Mouse (Mus musculus): ENCODE results near the gene Ccnl1. TPM values are rescaled to one million over a fixed set of nuclear protein-coding genes. Genes with fewer than 3 reads are reported as not detected.
A peak's percentile ranks its signal among the peaks of the same experiment; 100 is the strongest.

Ccnl1 gene
- total RNA-seq, 1 experiment from 2014 or later: 451 TPM

DNA sequence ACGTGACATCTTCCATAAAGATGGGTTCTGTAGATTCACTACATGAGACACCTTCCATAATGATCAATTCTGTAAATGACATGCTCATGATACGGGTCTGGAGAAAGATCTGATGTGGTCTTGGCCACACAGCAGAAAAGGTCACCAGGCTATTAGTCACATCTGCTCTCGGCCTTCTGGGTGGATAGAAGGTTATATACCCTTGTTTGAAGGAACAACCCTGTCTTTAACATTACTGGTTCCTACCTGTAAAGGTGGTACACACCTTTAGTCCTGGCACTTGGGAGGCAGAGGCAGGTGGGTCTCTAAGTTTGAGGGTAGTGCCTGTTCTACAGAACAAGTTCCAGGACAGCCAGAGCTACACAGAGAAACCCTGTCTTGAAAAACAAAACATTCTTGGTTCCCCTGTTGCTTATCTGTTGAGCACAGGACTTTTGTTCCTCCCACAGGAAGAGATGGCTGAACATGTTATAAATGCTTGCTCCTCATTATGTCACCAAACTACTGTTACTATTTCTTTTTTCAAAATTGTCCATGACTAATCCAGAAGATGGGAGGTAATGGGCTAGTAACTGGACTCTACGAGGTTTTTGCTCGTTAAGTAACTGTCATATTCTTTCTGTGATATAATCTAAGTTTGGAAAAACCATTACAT lies 2.4 kb upstream of the Ccnl1 start:
- ATAC-seq (replicated peaks; ENCODE audit: low read depth, poor library complexity, severe bottlenecking): peak; percentile 23; the same call in 1 of the 2 replicates

DNA sequence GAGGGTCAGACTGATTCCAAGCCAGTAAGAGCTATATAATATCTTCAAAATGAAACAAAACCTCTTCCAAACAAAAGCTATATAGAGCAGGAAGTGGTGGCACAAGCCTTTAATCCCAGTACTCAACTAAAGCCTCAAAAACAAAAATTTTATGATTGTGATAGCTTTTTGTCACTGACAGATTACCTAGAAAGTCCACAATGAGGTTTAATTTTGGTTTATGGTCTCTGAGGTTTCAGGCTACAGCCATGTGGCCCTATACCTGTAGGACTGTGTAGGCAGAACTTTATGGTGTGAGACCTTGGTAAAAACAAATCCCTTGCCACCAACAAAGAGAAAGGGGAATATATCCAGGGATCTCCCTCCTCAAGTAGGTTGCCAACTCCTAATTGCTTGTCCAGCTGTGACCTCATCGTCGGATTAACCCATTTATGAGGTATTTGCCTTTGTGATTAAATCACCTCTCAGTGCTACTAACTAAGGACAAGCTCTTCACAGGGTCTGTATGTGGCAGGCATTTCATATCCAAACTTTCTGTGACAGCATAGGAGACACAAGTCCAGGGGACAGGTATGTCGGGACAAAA lies 1.5 kb upstream of the Ccnl1 start:
- no peak for ATAC-seq (replicated peaks; ENCODE audit: low read depth, poor library complexity, severe bottlenecking)

DNA sequence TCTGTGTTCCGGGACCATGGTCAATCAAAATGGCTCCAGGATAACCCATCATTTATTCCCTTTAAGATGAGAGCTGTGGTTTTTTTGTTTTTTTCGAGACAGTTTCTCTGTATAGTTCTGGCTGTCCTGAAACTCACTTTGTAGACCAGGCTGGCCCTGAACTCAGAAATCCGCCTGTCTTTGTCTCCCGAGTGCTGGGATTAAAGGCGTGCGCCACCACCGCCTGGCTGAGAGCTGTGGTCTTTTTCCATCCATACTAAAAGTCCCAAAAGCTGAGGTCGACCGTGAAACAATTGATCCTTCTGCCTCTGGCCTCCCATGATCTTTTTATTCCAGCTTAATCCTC lies 764 bp upstream of the Ccnl1 start:
- ATAC-seq (replicated peaks; ENCODE audit: low read depth, poor library complexity, severe bottlenecking): no peak

DNA sequence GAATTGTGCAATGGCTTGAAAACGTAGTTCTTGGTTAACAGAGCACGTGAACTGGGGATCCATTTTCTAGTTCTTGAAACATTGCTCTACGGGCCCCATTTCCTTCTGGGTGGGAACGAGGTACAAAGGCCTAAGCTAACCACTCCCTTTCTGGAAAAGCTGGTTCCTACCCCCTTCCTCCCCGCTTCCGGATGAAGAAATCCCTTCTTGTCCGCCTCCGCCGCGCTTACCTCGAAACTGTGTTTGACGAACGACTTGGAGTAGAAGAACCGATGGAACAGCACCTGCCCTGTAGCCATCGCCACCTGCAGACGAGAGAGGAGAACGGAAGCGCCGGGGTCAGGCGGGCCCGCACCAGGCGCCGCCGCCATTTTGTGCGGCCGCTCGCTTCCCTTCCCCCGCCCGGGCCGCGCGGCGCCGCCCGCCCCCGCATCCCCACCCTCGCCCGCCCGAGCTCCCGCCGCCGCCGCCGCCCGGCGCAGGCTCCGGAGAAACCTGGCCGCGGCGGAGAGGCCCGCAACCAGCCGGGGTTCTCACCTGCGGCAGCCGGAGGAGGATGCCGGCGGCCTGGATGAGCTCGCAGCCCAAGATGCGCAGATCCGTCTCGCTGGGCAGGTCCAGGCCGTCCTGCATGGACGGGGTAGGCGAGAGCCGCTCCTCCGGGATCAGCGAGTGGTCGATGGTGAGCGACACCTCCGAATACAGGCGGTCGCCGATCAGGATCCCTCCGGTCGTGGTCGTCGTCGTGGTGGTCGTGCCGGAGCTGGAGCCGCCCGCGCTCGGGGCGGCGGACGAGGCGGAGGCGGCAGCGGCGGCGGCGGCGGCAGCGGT lies 563 bp downstream of the Ccnl1 start:
- ATAC-seq (replicated peaks; ENCODE audit: low read depth, poor library complexity, severe bottlenecking): peak; percentile 24

DNA sequence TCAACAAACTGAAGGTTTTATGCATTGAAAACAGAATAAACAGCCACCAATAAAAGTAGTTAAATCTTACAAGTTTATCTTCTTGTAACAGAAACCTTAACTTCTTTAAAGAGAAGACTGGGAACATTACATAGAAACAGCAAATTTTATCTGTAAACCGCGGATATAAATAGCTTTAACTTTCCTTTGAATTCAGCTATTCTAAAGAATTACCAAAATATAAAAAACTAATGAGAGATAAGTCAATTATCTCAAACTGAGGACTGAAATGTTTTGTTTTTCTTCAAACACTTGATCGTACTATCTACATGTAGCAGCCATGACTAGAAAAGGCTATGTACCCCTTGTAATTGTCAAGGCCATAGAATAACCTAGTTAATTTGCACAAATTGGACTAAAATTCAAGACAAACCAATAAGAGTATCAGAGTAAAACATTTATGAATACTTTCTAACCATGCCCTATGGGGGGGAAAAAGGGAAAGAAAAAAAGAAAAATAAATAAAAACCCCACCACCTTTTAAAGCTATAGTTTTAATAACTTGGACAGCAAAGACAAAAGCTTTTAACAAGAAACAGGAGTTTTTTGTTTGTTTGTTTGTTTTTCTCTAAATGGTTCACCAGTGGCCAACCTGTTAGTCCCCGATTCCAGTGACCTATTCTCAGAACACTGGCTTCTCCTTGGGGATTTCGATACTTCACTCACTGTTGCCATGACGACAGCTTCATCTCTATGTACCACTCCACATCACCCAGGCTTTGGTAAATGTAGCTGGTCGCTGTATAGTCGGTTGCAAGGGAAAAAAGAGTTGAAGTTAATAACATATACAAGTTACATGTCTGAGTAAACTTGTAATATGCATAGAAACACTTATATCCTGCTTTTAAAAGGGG lies 3.3 kb downstream of the Ccnl1 start:
- ATAC-seq (replicated peaks; ENCODE audit: low read depth, poor library complexity, severe bottlenecking): no peak

DNA sequence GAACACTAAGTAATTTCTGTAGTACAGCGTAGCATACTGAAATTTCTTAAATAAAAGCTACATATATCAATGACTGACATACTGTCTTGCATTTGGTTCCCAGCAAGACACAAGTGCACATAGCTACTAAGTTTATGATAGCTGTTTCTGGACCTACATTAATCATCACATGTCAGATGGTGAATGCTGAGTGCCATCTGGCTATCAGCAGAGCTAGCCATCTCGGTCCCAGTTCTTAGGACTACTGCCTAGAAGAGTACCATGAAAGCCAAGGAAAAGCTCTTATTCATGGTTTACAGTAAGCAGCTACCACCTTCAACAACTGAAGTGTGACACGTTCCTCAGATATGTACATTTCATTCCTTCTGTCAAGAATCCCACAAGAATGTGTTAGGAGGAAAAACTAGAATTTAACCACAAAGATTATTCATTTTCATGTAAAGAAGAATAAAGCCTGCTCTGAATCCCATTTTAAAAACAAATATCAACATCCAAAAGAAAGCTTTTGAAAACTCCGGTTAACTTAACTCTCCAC lies 7.2 kb downstream of the Ccnl1 start:
- ATAC-seq (replicated peaks; ENCODE audit: low read depth, poor library complexity, severe bottlenecking): no peak

DNA sequence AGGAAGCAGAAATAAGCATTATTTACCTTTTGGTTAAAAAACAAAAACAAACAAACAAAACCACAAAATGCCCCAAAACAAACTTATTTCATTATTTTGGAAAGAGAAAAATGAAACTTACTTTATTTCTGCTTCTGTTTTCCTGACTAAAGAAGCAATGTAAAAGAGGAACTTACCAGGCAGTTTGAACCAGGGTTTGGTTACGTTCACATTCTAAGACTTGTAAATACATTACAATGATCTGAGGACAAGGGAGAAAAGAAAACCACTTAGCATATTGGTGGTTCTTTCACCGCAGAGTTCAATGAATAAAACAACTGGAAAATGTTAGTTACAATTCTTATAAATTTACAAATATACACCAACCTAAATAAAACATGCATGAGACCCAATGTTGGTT lies 7.7 kb downstream of the Ccnl1 start:
- ATAC-seq (replicated peaks; ENCODE audit: low read depth, poor library complexity, severe bottlenecking): peak; percentile 46

DNA sequence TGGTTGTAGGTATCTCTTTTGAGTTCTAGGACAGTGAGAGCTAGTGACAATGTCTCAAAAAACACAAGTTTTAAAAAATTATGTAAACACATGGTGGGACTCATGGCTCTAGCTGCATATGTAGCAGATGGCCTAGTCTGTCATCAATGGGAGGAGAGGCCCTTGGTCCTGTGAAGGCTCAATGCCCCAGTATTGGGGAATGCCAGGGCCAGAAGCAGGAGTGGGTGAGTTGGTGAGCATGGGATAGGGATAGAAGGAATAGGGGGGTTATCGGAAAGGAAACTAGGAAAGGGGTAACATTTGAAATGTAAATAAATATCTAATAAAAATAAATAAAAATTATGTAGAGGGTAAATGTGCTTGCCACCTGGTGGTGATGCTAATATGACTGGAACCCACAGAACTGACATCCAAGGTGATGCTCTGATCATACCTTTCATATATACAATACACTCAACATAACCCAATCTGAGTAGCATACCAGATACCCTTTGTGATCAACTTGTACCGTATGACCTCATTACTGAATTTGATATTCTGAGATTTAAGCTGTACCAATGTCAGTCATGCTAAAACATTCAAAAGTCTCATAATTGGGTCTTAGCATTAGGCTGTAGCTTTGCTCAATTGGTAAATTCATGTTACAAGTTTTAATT lies 12.6 kb downstream of the Ccnl1 start:
- ATAC-seq (replicated peaks; ENCODE audit: low read depth, poor library complexity, severe bottlenecking): no peak

DNA sequence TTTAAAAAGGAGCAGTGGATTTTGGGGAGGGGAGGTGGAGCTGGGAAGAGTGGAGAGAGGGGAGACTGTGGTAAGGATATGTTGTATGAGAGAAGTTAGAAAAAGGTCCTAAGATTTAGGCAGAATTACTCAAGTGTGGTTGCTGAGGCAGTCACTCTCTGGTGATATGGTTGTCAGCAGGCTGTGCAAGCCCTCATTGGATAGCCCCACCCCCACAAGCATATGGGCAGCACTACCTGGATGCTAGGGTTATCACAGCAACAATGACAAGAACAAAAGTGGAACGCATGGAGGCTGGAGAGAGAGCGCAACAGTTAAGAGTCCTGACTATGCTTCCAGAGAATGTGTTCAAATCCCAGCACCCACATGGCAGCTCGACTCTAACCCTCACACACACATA lies 13.3 kb downstream of the Ccnl1 start:
- no peak for ATAC-seq (replicated peaks; ENCODE audit: low read depth, poor library complexity, severe bottlenecking)

DNA sequence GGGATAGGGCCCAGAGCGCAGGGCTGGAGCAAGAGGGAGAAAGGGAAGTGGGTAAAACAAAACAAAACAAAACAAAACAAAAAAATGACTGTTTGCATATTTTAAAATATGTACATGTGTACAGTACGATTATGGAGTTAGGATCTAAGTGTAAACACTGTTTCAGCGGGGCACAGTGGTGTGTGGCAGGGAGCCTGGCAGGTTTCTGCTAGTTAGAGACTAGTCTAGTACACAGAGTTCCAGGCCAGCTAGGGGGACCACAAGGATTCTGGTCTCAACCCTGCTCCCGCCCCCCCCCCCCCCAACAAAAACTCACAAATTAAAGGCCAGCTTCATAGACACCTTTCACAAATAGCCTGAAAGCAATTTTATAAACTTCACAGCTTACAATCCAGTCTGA lies 14.6 kb downstream of the Ccnl1 start:
- ATAC-seq (replicated peaks; ENCODE audit: low read depth, poor library complexity, severe bottlenecking): no peak

DNA sequence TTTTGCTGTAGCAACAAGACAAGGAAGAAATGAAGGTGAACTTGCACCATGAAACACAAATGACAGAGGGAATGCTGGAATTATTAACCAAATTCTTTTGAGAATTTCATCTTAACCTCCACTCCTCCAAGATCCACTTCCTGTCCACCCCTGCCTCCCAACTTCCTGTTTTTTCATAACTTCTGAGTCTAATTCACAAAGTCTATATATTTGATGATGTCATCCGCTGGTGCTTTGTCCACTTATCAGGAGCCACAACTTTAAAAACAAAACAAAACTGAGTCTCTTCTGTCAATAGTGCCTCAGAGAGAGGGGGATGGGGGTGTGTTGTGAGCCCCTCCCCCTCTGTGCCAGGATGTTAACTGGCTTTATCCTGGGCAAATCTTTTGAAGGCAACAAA lies 17.0 kb downstream of the Ccnl1 start:
- peak; percentile 54 for ATAC-seq (replicated peaks; ENCODE audit: low read depth, poor library complexity, severe bottlenecking)

DNA sequence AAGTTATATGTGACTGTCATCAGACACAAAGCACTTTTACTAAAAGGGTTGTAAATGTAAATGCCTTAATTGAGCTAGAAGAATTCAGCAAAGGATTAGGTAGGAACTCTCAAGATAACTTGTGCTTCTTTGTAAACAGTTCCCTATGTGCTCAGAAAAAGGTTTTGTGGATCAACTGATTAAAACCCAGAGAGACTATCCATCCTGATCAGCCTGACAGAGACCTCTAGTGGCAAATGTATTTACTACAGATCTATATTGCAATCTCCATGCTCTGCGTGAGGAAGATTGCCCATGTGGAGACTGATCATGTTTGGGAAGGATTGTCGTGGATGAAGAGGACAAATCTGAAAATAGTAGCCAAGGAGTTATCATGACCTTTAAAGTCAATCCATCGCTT lies 19.8 kb downstream of the Ccnl1 start:
- peak; percentile 71; the same call in 1 of the 2 replicates for ATAC-seq (replicated peaks; ENCODE audit: low read depth, poor library complexity, severe bottlenecking)

DNA sequence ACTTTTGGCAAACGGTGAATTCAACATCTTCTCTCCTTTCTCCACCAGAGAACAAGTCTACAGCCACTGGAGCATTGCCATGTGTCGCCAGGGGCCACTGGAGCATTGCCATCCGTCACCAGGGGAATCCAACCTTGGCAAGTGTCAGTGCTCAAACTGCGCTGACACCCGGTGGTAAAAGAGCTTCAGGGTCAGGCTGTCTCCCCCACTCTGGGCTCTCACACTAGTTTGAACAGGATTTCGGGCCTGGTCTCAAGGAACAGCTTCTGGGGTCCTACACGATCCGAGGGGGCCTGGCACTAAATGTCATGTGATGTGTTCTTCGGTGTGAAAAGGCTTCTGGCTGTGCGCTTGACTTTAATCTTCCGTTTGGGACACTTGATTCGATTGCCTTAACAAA lies 21.7 kb downstream of the Ccnl1 start:
- no peak for ATAC-seq (replicated peaks; ENCODE audit: low read depth, poor library complexity, severe bottlenecking)

DNA sequence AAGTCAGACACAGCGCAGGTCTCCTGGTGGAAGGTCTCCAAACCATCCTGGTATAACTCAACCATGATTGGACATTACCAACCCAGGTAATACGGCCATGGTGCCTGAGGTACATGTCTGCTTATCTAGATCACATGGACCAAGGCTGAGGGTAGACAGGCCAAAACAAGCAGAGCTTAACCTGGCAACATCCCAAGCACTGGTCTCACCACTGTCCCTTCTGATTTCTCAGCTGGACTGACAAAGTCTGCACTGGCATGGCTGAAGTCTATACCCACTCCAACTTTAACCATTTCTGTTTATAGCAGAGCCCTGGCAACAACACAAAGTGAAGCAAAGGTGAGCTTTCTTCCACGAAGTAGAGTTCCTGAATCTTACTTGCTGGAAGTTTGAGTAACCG lies 22.9 kb downstream of the Ccnl1 start:
- no peak for ATAC-seq (replicated peaks; ENCODE audit: low read depth, poor library complexity, severe bottlenecking)

DNA sequence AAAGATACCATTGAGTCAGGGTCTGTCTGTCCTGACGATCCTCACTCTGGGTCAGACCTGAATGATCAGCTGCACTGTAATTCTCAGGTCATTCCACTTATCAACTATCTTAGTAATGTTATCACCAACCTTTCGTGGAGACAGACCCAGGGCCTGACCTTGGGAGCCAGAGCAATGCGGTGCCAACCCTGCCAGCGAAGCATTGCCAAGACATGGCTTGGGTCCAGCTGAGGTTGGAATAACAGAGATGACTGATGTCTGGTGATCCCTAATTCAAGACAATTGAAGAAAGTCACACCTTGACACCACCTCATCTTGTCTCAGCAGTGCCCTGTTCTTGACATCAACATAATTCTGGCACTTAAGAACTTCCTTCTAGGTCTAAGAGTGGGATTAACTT lies 24.3 kb downstream of the Ccnl1 start:
- ATAC-seq (replicated peaks; ENCODE audit: low read depth, poor library complexity, severe bottlenecking): no peak

DNA sequence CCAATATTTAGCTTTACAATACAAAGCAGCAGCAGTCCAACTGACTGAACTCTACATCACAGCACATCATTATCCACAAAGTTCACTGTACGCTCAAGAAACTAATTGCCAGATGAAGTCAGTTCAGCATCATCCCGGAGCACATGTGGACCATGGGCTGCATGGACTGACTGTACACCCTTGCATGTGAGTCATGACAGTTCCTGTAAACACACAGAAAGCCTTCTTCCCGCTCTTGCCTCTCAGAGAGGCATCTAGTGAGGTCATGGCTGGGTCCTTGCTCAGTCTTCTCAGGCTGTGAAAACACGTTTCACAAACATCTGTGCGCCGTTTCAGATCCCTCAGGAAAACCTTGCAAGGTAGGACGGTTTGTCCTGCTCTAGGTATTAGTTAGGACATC lies 26.5 kb downstream of the Ccnl1 start:
- no peak for ATAC-seq (replicated peaks; ENCODE audit: low read depth, poor library complexity, severe bottlenecking)

DNA sequence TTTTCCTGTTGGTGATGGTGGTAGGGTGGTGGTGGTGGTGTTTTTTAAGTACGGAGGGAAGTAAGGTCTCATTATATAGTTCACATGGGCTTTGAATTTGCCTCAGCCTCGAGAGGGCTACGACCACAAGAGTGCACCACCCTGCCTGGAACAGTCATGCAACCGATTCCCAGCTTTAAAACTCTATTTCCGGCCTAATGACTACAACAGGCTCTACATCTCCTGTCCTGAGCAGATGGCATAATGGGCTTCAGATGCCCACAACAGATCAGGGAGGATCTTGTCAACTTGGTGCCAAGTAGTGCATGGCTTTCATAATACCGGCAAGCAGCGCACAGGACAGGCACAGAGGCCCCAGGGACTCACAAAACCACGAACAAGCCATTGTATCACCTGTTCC lies 27.4 kb downstream of the Ccnl1 start:
- ATAC-seq (replicated peaks; ENCODE audit: low read depth, poor library complexity, severe bottlenecking): peak; percentile 15

DNA sequence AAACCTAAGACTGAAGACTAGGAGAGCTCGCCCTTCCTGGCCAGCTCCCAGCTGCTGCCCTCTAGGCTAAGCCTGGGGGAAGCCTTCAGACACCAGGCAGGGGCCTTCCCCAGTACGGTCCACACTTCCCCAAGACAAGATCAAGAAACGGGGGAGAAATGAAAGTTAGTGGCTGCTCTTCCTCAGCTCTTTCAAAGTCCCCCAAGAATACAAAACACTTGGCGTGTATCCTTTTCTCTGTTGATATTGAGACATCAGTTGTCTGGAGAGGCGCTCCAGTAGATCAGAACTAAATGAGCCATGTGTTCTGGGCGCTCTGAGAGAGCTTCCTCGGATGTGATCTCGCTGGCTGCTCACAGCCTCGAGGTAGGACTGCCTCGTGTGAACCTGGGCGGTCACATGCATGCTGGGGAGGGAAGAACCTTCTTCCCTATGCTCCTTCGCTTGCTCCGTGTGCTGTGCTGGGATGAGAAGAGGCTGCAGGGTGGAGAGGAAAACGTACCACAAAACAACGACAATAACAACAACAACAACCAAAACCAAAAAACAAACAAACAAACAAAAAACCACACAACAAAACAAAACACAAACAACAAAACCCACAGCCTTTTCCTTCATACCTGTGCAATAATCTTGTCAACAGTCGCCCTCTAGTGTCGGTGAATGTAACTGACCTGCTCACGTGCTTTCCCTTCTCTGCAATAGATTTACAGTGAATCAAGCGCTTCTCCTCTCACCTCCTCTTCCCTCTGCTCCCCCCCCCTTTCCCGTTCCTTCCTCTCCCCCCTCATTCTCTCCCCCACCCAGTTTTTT lies 28.0 kb downstream of the Ccnl1 start:
- ATAC-seq (replicated peaks; ENCODE audit: low read depth, poor library complexity, severe bottlenecking): peak; percentile 48

DNA sequence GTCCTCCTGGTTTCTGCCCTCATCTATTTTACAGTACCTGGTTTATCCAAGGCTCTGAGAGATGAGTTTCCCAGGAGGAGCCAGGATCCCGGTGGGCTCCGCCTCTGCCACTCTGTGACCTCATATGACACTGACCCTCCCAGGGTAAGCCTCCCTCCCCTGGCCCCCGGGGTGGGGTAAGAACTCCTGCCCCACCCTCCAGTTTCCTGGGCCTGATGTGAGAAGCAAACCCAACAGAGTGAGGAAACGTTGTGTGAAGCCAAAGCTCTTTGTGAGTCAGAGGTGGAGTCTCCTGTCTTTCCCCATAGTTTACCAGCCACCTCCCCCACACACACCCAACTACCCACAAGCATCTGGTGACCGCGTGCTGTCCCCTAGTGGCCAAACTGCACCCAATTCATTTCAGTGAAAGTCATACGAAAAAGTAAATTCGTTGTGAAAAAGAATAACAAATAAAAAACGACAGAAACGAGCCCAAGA lies 28.7 kb downstream of the Ccnl1 start:
- peak; percentile 88 for ATAC-seq (replicated peaks; ENCODE audit: low read depth, poor library complexity, severe bottlenecking)

Measured in common myeloid progenitor, adult 5-6 weeks (primary cell).